Mouse (Mus musculus) kidney, adult 2 months (tissue): ENCODE measurements at regions not wholly inside any gene's neighbourhood (a gene's known extent, or its start where the extent isn't known, plus 50 kb on each side); places are given as distances from the start of the nearest gene placed in this dataset.

Source experiments
- CTCF ChIP-seq: fragments of 200-500 bp; conservative IDR thresholded peaks from 2 replicates; pipeline ENCODE4 v1.5.1; 2011; ENCODE audit warnings: low read depth, mild to moderate bottlenecking, control low read depth, low read length, moderate library complexity, mixed read lengths; ENCODE audit not compliant: insufficient read depth, insufficient read length
- POLR2A ChIP-seq: fragments of 200-500 bp; IDR thresholded peaks from one replicate; pipeline ENCODE4 v1.6.1; 2011; ENCODE audit warnings: low read depth, low read length, control low read depth

DNA sequence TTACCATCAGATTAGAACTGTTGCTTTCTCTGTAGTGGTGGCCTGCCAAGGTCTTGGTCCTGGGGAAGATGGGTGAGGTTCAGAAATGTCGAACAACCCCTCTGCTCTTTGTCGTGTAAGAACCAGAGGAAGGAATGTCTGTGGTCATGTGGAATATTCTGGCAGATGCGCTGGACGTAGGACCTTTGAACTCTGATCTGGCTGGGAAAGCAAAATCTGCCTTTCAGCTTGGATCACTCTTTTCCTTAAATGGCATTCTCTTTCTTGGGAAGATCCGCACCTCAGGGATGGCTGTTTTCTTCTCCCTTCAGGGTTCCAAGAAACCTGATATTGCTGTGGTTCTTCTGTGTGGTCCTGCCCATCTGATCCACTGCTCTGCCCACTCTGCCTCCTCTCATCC, 155.8 kb upstream of the Jun start:
- TF ChIP-seq POLR2A (no peak), CTCF (no peak)
